Mouse (Mus musculus): ENCODE measurements around the gene Thop1. TPM values are rescaled to one million over a fixed set of nuclear protein-coding genes. Genes with fewer than 3 reads are reported as not detected.
A peak's percentile ranks its signal among the peaks of the same experiment; 100 is the strongest.
"Not testable (repeated sequence)": the region's sequence is repeated elsewhere in the genome, so short reads cannot be mapped to it uniquely, and the experiment has no call there.

Thop1 gene
- polyA plus RNA-seq, 1 experiment from 2014 or later = 65.8 TPM

DNA sequence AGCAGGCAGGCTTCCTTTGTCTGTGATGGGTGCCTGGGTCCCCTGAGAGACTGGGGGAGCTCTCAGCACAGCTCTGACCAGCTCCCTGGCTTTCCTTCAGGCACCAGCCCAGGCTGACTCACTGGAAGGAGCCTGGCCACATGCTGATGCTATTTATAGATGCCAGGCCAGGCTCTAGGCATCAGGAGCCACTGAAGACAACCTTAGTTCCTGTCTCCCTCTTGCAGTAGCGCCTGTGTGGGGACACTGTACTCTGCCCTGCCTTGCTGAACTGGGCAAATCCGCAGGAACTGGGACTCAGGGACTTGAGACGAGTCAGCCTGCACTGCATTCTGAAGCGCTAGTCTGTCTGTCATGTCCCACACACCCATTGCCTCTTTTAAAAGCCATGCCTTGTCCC lies 42.5 kb upstream of the Thop1 start:
- no peak overlapping the region for H3K9ac ChIP-seq (ENCODE audit: low read length)
- H3K4me1 ChIP-seq (ENCODE audit: control insufficient read depth, insufficient read depth, low read length) = peaks cover 3% of the 10 kb centered on the region; the same call in 1 of the 2 replicates
- peaks cover 3% of the 10 kb centered on the region; the same call in 1 of the 2 replicates for H3K36me3 ChIP-seq (ENCODE audit: control insufficient read depth, insufficient read depth, low read length)
- no peak overlapping the region for H3K27ac ChIP-seq (ENCODE audit: low read depth, low read length)
- no peak for ATAC-seq (ENCODE audit: insufficient read depth, low FRiP score, low TSS enrichment)
- DNase-seq (ENCODE audit: low spot score) = no peak
- H3K4me2 ChIP-seq (ENCODE audit: low read depth) = no peak overlapping the region
- WGBS = 79% methylated on average over 4 of the region's 4 CpGs
- peaks cover 17% of the 10 kb centered on the region for H3K27me3 ChIP-seq (ENCODE audit: control insufficient read depth, insufficient read depth, low read length)
- H3K4me3 ChIP-seq (ENCODE audit: low read depth, low read length) = no peak overlapping the region
- H3K9me3 ChIP-seq (ENCODE audit: control insufficient read depth, low read length) = no peaks in the 10 kb centered on the region

DNA sequence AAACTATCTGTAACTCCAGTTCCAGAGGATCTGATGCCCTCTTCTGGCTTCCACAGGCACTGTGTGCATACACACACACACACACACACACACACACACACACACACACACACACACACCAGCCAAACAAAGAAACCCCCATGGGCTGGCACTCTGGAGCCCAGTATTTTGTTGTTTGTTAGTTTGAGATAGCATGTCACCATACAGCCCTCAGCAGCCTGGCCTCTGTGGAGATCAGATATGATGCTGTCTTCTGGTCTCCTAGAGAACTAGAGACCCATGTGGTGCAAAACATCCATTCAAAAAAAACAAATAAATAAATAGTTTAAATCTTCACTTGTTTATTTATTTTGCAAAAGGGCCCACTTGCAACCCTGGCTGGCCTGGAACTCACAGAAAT lies 41.6 kb upstream of the Thop1 start:
- no peak overlapping the region for H3K27ac ChIP-seq (ENCODE audit: low read depth, low read length)
- H3K4me1 ChIP-seq (ENCODE audit: control insufficient read depth, insufficient read depth, low read length) = peaks cover 3% of the 10 kb centered on the region; the same call in 1 of the 2 replicates
- no peak overlapping the region for H3K9ac ChIP-seq (ENCODE audit: low read length)
- no peaks in the 10 kb centered on the region for H3K9me3 ChIP-seq (ENCODE audit: control insufficient read depth, low read length)
- no peak overlapping the region for H3K4me2 ChIP-seq (ENCODE audit: low read depth)
- H3K4me3 ChIP-seq (ENCODE audit: low read depth, low read length) = no peak overlapping the region
- H3K27me3 ChIP-seq (ENCODE audit: control insufficient read depth, insufficient read depth, low read length) = peaks cover 12% of the 10 kb centered on the region
- DNase-seq (ENCODE audit: low spot score) (no peak), ATAC-seq (ENCODE audit: insufficient read depth, low FRiP score, low TSS enrichment) (no peak)
- peaks cover 3% of the 10 kb centered on the region; the same call in 1 of the 2 replicates for H3K36me3 ChIP-seq (ENCODE audit: control insufficient read depth, insufficient read depth, low read length)

DNA sequence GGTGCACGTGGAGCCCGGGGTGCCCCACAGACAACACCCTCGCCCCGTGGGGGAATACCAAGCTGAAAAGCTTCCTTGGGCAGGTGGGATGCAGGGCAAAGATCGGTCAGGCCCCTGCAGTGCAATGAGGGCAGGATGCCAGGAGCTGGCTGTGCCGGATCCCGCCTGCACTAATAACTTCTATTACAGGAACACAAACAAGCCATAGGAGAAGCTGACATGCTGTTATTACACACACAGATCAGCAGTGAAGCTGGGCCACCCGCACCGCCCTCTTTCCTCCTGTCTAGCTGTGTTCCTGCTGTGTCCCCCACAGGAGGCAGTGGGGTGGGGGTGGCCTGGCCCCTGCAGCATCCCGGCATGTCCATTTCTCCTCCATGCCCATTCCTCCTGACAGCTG lies 40.8 kb upstream of the Thop1 start:
- no peak overlapping the region for H3K4me3 ChIP-seq (ENCODE audit: low read depth, low read length)
- H3K9me3 ChIP-seq (ENCODE audit: control insufficient read depth, low read length) = no peaks in the 10 kb centered on the region
- 73% methylated on average over 10 of the region's 10 CpGs for WGBS
- peaks cover 3% of the 10 kb centered on the region; the same call in 1 of the 2 replicates for H3K4me1 ChIP-seq (ENCODE audit: control insufficient read depth, insufficient read depth, low read length)
- ATAC-seq (ENCODE audit: insufficient read depth, low FRiP score, low TSS enrichment) (no peak), DNase-seq (ENCODE audit: low spot score) (no peak)
- no peak overlapping the region for H3K4me2 ChIP-seq (ENCODE audit: low read depth)
- peaks cover 3% of the 10 kb centered on the region; the same call in 1 of the 2 replicates for H3K36me3 ChIP-seq (ENCODE audit: control insufficient read depth, insufficient read depth, low read length)
- H3K27me3 ChIP-seq (ENCODE audit: control insufficient read depth, insufficient read depth, low read length) = peaks cover 9% of the 10 kb centered on the region
- H3K27ac ChIP-seq (ENCODE audit: low read depth, low read length) = no peak overlapping the region
- H3K9ac ChIP-seq (ENCODE audit: low read length) = no peak overlapping the region

DNA sequence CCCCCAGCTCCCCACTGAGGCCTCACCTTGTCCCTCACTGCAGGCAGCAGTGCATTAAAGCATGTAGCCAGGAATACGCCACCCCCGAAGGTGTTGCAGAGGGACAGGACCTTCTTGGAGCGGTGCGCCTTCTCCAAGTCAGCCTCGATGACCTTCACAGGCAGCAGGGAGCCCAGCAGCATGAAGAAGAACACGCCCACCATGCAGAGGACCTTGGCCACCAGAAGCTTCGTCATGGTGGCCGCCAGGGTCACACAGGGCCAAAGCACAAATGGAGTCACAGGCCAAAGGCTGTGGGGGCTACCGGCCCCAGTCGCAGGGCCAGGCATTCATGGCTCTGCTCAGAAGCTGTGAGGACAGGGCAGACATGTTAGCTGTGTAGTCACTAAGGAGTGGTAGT lies 36.2 kb upstream of the Thop1 start:
- H3K27ac ChIP-seq (ENCODE audit: low read depth, low read length) = no peak overlapping the region
- ATAC-seq (ENCODE audit: insufficient read depth, low FRiP score, low TSS enrichment) (no peak), DNase-seq (ENCODE audit: low spot score) (no peak)
- 83% methylated on average over 10 of the region's 10 CpGs for WGBS
- H3K36me3 ChIP-seq (ENCODE audit: control insufficient read depth, insufficient read depth, low read length) = peaks cover 3% of the 10 kb centered on the region; the same call in 1 of the 2 replicates
- H3K9ac ChIP-seq (ENCODE audit: low read length) = no peak overlapping the region
- H3K9me3 ChIP-seq (ENCODE audit: control insufficient read depth, low read length) = no peaks in the 10 kb centered on the region
- H3K4me2 ChIP-seq (ENCODE audit: low read depth) = no peak overlapping the region
- no peaks in the 10 kb centered on the region for H3K4me1 ChIP-seq (ENCODE audit: control insufficient read depth, insufficient read depth, low read length)
- H3K4me3 ChIP-seq (ENCODE audit: low read depth, low read length) = no peak overlapping the region
- no peaks in the 10 kb centered on the region for H3K27me3 ChIP-seq (ENCODE audit: control insufficient read depth, insufficient read depth, low read length)

DNA sequence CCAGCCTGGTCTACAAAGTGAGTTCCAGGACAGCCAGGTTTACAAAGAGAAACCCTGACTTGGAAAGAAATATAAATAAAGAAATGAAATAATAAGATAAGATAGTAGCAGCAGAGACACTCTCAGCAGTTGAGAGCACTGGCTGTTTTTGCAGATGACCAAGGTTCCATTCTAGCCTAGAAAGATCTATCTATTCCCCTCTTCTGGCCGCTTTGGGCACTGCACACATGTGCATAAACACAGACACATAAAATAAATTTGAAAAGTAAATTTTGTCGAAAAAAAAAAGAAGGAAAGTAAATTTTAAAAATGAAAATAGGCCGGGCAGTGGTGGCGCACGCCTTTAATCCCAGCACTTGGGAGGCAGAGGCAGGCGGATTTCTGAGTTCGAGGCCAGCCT lies 33.6 kb upstream of the Thop1 start:
- H3K27ac ChIP-seq (ENCODE audit: low read depth, low read length) = no peak overlapping the region
- no peak overlapping the region for H3K9ac ChIP-seq (ENCODE audit: low read length)
- no peak overlapping the region for H3K4me2 ChIP-seq (ENCODE audit: low read depth)
- WGBS = 73% methylated on average over 7 of the region's 7 CpGs
- H3K4me1 ChIP-seq (ENCODE audit: control insufficient read depth, insufficient read depth, low read length) = no peaks in the 10 kb centered on the region
- DNase-seq (ENCODE audit: low spot score) (peak; percentile 34), ATAC-seq (ENCODE audit: insufficient read depth, low FRiP score, low TSS enrichment) (no peak)
- peaks cover 2% of the 10 kb centered on the region; the same call in 1 of the 2 replicates for H3K36me3 ChIP-seq (ENCODE audit: control insufficient read depth, insufficient read depth, low read length)
- no peaks in the 10 kb centered on the region for H3K9me3 ChIP-seq (ENCODE audit: control insufficient read depth, low read length)
- no peak overlapping the region for H3K4me3 ChIP-seq (ENCODE audit: low read depth, low read length)
- no peaks in the 10 kb centered on the region for H3K27me3 ChIP-seq (ENCODE audit: control insufficient read depth, insufficient read depth, low read length)

DNA sequence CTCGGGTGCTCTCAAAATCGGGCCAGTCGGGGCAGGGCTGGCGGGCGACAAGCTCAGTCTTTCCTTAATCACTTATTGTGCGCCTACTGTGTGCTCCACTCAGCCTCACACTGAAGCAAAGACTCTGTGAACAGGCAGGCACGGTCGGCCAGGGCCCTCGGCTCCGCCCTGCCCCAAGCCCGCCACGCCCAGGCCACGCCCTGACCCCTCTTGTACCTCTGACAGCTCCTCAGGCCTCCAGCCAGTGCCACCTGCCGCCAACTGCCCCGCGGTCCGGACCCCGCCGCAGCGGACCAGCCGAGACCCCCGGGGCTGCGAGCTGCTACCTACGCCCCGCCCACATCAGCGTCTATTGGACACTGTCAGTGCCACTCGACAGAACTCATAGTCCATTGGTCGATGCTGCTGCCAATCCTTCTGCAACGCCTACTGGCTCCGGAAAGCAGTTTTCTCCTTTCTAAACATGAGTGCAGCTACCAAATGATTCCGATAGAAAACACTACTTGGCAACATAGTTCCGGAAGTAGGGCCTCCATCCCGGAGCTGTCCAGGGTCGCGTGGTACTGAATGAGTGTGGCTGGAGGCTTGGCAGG lies 32.8 kb upstream of the Thop1 start, which contains the start of gene Slc39a3:
TSS of gene Slc39a3 (minus strand) at position 439 of the 593 bp plus-strand sequence.
- under 1% methylated on average over 34 of the region's 35 CpGs for WGBS
- Histone ChIP-seq H3K4me3 (ENCODE audit: low read depth, low read length) (peak within 1 kb of the TSS; percentile 71), H3K27ac (ENCODE audit: low read depth, low read length) (no peak within 1 kb of the TSS), H3K9me3 (ENCODE audit: control insufficient read depth, low read length) (no peaks in the 10 kb centered on the region), H3K4me2 (ENCODE audit: low read depth) (peak within 1 kb of the TSS; percentile 70), H3K9ac (ENCODE audit: low read length) (peak within 1 kb of the TSS; percentile 69), H3K36me3 (ENCODE audit: control insufficient read depth, insufficient read depth, low read length) (no peaks in the 10 kb centered on the region), H3K27me3 (ENCODE audit: control insufficient read depth, insufficient read depth, low read length) (no peaks in the 10 kb centered on the region), H3K4me1 (ENCODE audit: control insufficient read depth, insufficient read depth, low read length) (no peaks in the 10 kb centered on the region)
- ATAC-seq (ENCODE audit: insufficient read depth, low FRiP score, low TSS enrichment) (peak; percentile 99), DNase-seq (ENCODE audit: low spot score) (peak; percentile 98)

DNA sequence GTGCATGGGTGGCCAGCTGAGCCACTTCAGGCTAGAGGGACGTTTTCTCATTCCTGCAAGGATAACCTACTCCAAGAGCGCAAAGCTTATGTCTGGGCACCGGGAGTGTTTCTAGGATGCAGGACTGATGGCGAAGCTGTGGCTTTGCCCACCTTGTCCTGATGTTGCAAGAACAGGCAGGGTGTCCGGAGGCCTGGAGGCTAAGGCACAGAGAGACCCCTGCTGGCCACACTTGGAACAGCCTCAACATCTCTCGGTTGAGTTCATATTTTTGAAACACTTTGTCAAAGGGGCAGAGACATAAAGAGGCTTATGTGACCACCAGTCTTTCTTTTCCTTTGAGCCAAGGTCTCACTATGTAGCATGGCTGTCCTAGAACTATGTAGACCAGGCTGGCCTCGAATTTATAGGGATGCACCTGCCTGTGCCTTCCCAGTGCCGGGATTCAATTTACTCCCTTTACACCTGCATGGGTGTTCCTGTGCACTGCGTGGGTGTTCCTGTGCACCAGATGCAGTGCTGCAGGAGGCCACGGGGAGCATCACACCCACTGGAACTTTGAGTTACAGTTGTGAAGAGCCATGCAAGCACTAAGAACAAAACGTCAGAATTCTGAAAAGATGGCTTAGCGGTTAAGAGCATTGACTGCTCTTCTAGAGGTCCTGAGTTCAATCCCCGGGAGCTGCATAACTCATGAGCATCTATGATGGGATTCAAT lies 28.2 kb upstream of the Thop1 start:
- Histone ChIP-seq H3K4me3 (ENCODE audit: low read depth, low read length) (no peak overlapping the region), H3K36me3 (ENCODE audit: control insufficient read depth, insufficient read depth, low read length) (peaks cover 11% of the 10 kb centered on the region), H3K9ac (ENCODE audit: low read length) (no peak overlapping the region), H3K9me3 (ENCODE audit: control insufficient read depth, low read length) (no peaks in the 10 kb centered on the region), H3K27me3 (ENCODE audit: control insufficient read depth, insufficient read depth, low read length) (no peaks in the 10 kb centered on the region), H3K27ac (ENCODE audit: low read depth, low read length) (no peak overlapping the region), H3K4me2 (ENCODE audit: low read depth) (no peak overlapping the region), H3K4me1 (ENCODE audit: control insufficient read depth, insufficient read depth, low read length) (no peaks in the 10 kb centered on the region)
- 34% methylated on average over 13 of the region's 13 CpGs for WGBS
- ATAC-seq (ENCODE audit: insufficient read depth, low FRiP score, low TSS enrichment) (no peak), DNase-seq (ENCODE audit: low spot score) (peak; percentile 80)

DNA sequence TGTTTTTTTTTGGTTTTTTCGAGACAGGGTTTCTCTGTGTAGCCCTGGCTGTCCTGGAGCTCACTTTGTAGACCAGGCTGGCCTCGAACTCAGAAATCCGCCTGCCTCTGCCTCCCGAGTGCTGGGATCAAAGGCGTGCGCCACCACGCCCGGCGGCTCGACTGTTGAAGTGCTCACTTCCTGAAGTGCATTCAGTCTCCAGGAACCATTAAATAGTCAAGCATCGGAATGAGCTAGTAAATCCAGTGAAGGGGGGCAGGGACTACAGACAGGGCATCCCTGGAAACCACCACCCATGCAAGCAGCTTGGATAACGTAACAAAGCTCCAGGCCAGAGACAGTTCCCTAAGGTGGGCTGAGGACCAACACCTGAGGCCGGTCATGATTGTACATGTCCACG lies 24.6 kb upstream of the Thop1 start:
- not testable (repeated sequence) for H3K27ac ChIP-seq (ENCODE audit: low read depth, low read length); H3K9me3 ChIP-seq (ENCODE audit: control insufficient read depth, low read length); H3K4me1 ChIP-seq (ENCODE audit: control insufficient read depth, insufficient read depth, low read length); H3K9ac ChIP-seq (ENCODE audit: low read length); DNase-seq (ENCODE audit: low spot score); H3K4me2 ChIP-seq (ENCODE audit: low read depth); ATAC-seq (ENCODE audit: insufficient read depth, low FRiP score, low TSS enrichment); H3K27me3 ChIP-seq (ENCODE audit: control insufficient read depth, insufficient read depth, low read length); H3K4me3 ChIP-seq (ENCODE audit: low read depth, low read length)
- WGBS = 91% methylated on average over 14 of the region's 14 CpGs
- peaks cover 35% of the 10 kb centered on the region for H3K36me3 ChIP-seq (ENCODE audit: control insufficient read depth, insufficient read depth, low read length)

DNA sequence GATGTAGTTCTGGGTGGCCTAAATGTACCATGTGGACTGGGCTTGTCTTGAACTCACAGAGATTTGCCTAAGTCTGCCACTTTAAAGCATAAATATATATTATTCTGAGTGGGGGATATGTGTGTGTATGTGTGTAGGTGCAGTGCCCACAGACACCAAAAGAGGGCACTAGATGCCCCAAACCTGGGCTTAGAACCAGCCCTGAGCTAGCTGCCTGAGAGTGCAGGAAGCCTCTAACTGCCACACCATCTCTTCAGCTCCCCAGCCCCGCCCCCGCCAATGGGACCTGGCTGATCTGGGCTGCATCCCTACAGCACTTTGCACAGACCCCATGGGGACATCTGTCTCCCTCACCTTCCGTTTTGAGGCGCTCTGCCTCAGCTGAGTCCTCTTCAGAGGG lies 19.2 kb upstream of the Thop1 start:
- Histone ChIP-seq H3K27me3 (ENCODE audit: control insufficient read depth, insufficient read depth, low read length) (no peaks in the 10 kb centered on the region), H3K27ac (ENCODE audit: low read depth, low read length) (no peak overlapping the region), H3K36me3 (ENCODE audit: control insufficient read depth, insufficient read depth, low read length) (peaks cover 37% of the 10 kb centered on the region), H3K4me2 (ENCODE audit: low read depth) (no peak overlapping the region), H3K9ac (ENCODE audit: low read length) (no peak overlapping the region), H3K9me3 (ENCODE audit: control insufficient read depth, low read length) (no peaks in the 10 kb centered on the region), H3K4me3 (ENCODE audit: low read depth, low read length) (no peak overlapping the region), H3K4me1 (ENCODE audit: control insufficient read depth, insufficient read depth, low read length) (no peaks in the 10 kb centered on the region)
- WGBS = 87% methylated on average over 4 of the region's 4 CpGs
- DNase-seq (ENCODE audit: low spot score) (peak; percentile 30), ATAC-seq (ENCODE audit: insufficient read depth, low FRiP score, low TSS enrichment) (no peak)
